Mouse (Mus musculus) right cerebral cortex, postnatal 36 days (tissue): ENCODE results near the gene Palm3.

Experiments
- DNase-seq, 2 experiments: peaks; one replicate each; pipeline ENCODE4 v3.0.0; 2022; ENCODE audit warnings: low spot score in 2 of 2, mixed read lengths in 1 of 2

Palm3 gene

DNA sequence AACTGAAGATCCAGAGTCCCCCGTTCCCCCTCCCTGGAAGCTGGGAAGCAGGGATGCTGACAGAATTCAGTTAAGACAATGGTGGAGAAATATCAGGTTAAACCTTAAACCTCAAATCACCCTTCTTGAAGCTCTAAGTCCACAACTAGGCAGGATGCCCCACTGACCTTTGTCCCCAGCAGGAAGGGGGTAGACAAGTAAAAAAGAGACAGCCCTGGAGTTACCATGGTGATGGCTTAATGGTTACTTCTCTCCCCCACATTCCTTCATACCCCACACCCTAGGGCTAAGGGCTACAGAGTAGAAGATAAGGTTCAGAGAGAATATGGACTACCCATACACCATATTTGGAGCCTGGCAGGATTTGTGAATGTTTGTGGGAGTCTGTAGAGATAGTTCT is 2.4 kb downstream of the Palm3 start:
- DNase-seq = no peak

DNA sequence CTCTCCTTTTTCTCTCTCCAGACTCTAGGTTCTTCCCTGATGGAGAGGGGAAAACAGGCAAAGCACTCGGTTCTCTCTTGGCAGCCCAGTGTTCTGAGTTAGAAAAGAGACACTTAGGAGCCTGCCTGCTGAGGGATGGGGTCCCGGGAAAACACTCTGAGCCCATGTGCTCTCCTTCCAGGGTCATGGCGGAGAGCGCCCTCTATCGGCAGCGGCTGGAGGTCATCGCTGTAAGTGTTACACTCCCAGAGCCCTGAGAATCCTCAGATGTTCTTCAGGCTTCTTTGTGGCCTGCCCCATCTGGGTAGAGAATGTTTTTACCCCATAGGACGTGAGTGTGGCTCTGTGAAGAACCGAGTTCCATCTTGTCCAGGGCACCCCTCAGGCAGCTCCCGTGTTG is 2.9 kb downstream of the Palm3 start:
- DNase-seq = no peak

DNA sequence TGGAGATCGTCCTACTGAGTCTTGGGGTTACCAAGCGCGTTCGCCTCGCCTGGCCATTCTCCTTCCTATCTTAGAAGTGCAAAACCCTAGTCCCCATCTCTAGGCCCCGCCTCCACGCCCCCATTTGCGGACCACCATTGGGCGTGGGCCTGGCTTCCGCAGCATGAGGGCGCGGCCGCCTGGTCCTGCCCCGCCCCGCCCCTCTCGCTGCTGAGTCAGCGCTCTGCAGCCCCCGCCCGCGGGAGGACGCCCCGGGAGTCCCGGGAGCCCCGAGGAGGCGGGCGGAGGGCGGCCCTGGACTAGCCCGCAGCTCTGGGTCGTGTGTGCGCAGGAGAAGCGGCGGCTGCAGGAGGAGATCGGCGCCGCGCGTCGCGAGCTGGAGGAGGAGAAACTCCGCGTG is 4.6 kb downstream of the Palm3 start:
- DNase-seq = no peak

DNA sequence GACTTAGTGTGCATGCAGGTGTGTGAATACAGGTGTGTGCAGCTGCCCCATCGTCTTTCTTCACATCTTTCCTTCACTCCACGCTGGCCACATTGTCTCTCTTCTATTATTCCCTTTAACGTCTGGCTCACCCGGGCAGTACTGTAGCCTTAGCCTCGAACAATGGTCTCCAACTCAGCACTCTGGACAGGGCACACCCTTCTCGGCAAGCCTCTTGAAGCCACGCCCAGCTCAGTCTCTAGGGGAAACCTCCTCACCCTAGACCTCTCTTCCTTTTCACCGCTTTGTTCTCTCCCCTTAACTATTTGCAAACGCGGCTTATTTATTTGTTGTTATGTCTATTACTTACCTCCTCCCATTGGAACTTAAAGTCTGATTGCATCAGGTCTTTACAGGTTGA is 6.2 kb downstream of the Palm3 start:
- DNase-seq = no peak

DNA sequence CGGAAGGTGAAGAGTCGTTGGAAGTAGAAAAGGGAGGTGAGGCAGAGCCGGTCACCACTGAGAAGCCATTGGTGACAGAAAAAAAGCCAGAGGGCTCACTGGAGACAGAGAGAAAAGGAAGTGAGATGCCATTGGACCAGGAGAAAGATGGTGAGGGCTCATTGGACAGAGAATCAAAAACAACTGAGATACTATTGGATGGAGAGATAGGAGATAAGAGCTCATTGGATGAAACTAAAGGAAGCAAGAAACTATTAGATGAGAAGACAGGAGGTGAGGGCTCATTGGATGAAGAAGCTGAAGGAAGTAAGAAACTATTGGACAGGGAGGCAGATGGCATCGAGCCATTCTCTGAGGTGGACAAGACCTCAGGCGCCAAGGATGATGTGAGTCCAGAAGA is 8.0 kb downstream of the Palm3 start:
- DNase-seq = no peak

DNA sequence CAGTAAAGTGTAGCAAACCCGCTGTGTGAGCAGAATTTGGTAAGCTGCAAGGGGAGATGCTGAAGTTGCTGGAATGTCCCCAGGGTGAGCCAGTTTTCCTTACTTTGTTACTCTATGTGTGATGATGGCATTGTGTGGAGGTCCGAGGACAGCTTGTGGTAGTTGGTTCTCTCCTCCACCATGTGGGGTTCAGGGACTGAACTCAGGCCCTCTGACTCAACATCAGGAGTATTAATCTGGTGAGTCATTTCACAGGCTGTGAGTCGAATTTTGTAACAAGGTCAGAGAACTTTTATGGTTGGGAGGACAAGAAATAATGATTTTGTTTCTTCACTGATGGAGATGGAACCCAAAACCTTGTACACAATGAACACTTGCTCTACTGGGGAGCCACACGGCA is 11.5 kb downstream of the Palm3 start:
- DNase-seq = no peak

DNA sequence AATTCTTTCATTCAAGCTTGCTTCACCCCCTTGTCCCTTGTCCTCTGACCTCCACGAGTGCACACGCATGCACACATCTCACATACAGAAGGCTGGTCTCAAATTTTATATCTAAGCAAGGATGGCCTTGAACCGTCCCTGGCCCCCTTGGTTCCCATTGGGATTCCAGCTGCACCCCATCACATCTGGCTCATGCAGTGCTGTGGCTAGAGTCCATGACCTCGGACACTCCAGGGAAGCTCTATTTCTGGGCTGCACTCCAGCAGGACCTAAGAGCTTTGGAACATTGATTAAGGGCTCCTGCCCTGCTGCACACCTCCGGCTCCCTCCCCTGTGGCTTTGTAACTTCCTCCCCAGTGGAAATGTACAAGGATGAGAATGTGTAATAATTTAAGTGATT is 16.7 kb downstream of the Palm3 start:
- DNase-seq = no peak

DNA sequence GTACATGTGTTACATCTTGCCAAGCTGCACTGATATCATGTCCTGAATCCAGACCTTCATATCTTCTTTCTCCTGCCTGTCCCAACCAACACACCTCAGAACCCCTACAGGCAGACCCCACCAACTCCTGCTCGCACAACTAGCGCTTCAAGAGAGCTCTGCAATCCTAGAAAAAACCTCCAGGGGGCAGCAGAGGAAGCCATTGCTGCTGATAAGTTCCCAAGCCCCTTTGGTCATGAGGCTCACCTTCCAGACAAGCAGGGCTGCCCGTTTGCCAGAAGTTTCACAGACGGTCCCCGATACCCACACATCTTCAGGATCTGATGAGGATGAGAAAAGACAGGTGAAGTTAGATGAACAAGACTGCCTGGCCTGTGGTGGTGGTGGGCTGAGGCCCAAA is 17.8 kb downstream of the Palm3 start:
- peak; percentile 30 to 41 for DNase-seq

DNA sequence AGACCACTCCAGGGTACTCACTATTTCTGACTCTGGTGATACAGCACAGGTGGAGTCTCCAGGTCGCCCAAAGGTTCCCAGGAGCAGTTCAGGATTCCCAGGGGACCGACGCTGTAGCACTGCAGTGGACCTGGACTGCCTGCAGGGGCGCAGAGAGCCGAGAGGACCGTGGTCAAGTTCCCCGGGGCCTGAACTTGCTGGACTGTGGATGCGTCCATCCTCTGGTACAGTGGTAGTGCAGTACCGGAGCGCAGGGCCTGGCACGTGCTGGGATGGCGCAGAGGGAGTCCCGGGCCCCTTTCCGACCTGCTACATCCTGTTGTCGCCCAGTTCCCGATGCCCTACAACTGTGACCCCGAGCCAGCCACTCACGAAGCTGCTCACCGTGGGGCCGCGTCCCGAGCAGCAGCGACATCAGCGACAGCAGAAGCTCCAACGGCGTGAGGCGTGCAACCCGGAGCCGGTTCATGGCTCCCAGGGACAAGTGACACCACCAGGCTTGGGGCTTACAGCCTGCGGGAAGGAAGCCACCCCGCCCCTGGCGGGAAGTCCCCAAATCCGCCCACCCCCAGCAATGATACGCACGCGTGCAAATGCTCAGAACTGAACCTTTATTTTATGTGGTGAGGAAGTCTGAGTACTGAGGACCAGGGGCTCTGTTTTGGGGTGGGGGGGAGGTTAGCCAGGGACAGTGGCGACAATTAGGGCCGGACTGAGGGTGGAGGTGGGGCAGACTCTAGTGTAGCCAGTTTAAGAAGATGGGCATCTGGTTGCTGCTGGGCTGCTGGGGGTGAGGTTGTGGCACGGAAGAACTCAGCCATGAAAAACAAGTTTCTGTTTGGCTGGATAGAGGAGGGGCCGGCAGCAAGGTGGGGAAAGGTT is 21.0 kb downstream of the Palm3 start, which contains the start of gene Il27ra:
TSS of gene Il27ra (minus strand) at position 524 of the 882 bp plus-strand sequence.
- no peak for DNase-seq

DNA sequence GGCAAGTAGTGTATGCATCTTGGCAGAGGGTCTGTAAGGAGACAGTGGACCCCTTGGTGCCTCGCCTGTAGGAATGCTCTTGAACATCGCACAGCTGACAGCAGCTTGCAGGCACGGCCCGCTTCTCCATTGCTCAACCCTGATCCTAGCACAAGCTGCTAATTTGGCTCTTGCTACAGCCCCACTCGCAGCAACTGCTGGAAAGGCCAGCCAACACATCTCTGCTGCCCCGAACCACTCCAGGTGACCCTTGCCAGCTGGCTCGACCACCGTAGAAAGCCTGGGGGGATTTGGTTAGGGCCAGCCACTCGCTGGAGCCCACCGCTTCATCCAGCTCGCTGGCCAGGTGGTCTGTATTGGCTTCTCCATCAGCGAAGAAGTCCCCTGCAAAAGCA is 21.7 kb downstream of the Palm3 start:
- DNase-seq = no peak

DNA sequence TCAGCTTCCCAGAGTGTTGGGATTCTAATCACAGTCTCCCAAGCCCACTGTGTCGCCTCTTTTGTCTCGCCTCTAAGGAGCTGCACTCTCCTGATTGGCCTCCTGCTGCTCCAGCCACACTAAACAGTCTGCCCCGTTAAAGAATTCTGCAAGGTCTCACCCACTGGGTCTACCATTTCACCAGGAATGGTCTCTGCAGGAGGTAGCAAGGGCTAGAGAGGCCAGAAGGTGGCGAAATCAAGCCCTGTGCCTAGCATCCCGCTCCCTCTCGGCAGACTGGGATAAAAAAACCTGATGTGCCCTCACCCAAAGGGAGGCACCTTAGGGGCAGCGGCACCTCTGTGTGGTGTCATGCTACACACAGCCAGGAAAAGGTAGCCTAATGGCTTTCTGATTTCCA is 22.8 kb downstream of the Palm3 start:
- no peak for DNase-seq

DNA sequence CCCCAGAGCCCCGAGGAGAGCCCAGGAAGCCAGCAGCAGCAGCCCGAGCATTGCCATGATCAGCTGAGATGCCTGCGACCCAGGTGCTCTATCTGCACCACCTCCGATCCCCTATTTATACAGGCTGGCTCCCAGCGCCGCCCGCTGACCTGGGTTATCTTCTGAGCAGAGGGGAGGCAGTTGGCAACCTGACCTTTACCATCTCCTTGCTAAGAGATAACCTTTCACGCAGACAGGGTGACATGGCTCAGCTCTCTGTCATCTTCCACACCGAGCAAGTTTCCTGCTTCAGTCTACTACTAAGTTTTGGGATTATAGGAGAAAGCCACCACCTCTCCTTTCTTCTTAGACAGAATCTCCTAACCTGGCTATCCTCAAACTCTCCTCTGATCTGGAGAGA is 23.6 kb downstream of the Palm3 start, which contains the start of gene Rln3:
TSS of gene Rln3 (minus strand) at position 101 of the 400 bp plus-strand sequence.
- DNase-seq = no peak

DNA sequence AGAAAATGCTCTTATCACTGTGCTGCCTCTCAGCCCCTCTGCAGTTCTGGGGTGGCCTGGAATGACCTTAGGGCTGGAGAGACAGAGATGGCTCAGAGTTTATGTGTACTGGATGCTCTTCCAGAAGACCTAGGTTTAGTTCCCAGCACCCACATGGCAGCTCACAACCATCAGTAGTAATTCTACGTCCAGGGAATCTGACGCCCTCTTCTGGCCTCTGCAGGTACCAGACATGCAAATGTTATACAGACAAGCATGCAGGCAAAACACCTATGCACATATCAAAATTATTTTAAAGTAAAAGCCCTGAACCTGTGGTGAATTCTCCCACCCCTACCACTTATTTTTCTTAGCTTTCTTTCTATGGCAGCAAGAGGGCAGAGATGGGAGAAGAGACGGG is 25.2 kb downstream of the Palm3 start:
- no peak for DNase-seq

DNA sequence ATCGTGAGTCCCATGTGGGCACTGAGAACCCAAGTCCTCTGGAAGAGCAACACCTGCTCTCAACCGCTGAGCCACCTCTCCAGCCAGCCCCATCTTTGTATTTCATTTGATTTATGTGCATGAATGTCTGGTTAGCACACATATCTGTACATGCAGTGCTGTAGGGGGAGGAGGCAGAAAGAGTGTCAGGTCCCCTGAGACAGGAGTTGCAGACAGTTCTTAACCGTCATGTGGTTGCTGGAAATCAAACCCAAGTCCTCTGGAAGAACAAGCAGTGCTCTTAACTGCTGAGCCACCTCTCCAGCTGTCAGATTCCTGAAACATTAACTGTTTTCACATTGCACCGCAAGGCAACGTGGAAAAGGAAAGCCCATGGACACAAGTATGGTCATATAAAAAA is 26.9 kb downstream of the Palm3 start:
- DNase-seq = no peak

DNA sequence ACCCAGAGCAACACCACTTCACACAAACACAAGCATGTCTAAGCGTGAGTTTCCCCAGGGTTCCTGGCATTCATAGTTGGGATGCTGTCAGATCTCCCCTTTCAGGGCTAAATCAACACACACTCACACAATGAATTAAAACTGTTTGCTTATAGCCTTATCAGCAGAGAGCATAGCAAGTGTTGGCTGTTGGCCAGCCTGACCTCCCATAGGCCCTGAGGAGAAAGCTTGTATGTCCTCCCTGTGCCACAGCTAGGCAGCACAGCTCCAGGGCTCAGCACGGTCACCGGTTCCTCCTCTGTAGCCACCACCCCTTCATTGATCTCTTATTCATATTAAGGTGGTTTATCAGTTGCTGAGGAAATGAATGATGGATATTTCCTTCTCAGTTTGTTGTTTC is 31.5 kb downstream of the Palm3 start:
- DNase-seq = no peak

DNA sequence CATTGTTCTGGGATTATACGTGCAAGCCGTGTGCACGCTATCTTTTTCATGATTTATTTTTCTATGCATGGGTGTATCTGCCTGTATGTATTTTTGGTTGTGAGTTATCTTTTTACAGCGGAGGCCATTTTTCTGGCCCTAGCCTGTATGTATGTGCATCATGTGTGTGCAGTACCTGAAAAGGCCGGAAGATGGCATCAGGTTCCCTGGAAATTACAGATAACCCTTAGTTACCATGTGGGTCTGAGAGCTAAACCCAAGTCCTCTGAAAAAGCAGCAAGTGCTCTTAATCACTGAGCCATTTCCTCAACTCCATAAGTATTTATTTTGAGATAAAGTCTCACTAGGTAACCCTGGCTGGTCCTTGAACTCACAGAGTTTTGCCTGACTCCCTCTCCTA is 32.0 kb downstream of the Palm3 start:
- no peak for DNase-seq

DNA sequence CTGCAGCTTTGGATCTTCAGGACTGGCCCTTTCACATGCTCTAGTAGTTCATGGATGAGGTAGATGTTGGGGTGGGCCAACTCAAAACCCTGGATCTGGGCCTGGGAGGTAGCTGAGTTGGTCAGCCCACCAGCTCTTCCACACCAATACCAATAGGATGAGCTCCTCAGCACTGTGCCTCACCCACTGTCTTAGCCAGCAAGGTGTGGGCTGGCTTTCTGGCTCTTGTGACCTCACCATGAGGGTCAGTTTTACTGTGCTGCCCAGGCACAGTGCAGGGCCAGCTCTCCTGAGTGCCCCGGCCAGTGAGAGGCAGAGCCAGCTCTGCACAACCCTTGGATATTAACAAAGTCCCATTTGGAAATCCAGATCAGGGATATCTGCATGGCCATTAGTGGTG is 36.6 kb downstream of the Palm3 start:
- DNase-seq = no peak

DNA sequence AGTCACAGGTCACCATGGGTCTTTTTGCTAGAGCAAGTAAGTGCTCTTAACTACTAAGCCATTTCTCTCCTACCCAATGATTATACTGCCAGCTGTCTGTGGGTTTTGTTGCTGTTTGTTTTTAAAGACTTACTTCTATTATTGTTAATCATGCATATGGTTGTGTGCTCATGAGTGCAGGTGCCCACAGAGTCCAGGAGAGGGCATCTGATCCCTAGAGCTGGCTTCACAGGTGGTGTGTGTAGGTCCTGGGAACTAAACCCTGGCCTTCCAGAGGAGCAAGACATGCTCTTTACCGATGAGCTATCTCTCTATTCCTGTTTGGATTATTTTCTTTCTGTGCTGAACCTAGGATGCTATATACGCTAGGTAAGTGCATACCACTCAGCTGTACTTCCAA is 38.0 kb downstream of the Palm3 start:
- no peak for DNase-seq

DNA sequence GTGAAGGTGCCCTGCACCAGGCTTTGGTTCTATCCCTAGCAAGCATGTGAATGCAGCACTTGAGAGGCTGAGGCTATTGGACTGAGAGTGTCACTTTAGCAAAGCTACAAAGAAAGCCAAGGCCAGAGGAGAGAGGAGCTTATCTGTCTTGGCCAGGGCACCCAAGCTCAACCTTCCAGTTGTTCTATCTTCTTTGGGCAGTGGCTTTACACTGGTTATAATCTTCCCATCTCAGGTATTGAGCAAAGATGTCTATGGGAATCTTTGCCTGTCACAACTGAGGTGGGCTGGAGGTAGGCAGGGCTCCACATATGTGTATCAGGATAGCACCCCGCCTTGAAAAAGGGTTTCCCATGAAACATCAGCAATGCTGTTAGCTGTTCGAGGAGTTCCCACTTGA is 39.0 kb downstream of the Palm3 start:
- DNase-seq = no peak

DNA sequence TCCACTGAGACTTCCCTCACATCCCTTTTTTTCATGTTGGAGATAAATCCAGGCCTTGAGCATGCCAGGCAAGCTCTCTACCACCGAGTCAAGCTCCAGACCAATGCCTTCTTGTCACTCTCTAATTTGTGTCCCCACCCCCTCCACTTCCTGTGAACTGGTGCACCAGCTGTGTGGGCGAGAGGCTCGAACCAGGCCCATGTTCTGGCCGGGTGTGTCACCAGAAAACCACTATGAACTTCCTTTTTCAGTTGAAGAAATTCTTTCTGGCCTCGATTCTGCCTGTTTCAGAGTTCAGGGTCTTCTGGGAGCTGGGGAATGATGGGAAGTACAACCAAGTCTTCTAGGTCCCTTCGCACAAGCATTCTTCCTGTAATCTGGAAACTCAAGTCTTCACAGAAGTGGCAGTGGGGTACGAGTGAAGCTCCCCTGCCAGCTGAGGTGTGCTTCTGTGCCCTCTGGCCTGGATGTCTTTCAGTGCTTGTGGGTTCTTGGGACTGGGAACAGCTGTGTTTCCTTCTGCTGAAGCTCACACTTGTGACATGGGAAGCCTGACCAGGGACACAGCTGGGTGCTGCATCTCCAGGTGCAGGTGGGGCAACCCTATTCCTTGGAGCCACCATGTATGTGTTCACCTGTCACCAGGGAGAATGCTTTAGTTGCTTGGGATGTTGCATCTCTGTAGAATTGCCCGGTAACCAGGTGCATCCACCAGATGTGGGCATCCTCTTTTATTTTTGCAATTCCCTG is 42.8 kb downstream of the Palm3 start:
- no peak for DNase-seq

DNA sequence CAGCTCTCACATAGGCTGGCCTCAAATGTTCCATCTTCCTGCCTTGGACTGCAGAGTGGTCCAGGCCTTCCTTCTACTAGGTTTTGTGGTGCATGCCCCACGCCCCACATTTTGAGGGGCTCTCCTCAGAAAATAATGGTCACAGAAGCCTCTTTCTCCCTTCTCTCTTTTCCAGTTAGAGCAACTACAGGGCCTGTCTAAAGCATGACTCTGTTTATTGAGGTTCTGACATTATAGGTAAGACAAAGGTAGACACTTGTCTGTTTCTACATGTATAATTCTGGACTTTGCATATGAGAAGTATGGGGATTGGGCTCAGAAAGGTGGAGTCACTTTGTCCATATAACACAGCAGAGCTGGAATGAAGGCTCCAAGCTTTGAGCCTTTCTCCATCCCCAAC is 43.8 kb downstream of the Palm3 start, which contains the start of gene Gm10643:
TSS of gene Gm10643 (minus strand) at position 101 of the 400 bp plus-strand sequence.
- no peak for DNase-seq

DNA sequence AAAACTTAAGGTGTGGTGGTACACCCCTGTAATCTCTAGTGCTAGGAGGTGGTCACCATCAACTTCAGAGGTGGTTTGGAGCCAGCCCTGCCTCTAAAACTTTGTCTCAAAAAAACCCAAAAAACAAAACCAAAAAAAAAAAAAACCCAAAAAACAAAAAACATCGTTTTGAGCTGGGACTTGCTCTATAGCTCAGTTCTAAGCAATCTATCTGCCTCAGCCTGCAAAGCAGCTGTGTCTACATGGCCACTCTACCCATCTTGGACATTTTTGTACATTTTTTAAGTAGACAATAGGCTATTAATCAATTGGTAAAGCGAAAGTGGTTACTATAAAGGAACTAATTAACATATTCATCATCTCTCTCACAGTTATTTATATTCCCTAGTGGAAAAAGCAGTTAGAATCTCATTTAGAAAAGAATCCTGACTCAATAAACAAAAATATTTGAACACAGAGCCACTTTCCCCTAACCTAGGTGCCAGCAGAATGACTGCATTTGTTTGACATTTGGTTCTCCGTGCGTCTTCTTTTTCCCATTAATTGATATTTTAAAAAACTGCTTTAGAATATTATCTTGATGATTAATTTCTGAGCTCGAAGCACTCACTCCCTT is 44.3 kb downstream of the Palm3 start:
- DNase-seq = no peak
